Mouse (Mus musculus) CH12.LX (cell line): Measurements from ENCODE around the gene Rab1b. TPM values are rescaled to one million over a fixed set of nuclear protein-coding genes. Genes with fewer than 3 reads are reported as not detected.

ENCODE experiments used
- DNase-seq: peaks from one replicate; pipeline ENCODE4 v3.0.0-alpha.2; 2013; ENCODE audit errors: extremely low read depth
- H3K27ac ChIP-seq: 2 replicates; pipeline ENCODE4 v1.5.1; 2012; ENCODE audit warnings: low read depth, mild to moderate bottlenecking, control low read depth, moderate library complexity; ENCODE audit not compliant: insufficient read depth
- H3K27me3 ChIP-seq: replicated peaks from 2 replicates; pipeline ENCODE3; 2012; ENCODE audit warnings: inconsistent platforms
- H3K36me3 ChIP-seq, 2 experiments: replicated peaks in 1 of 2; 2 replicates each; pipeline versions ENCODE3 to v1.6.1; 2012; ENCODE audit warnings: inconsistent platforms in 1 of 2, low read length in 1 of 2, mild to moderate bottlenecking in 1 of 2, mixed read lengths in 1 of 2, moderate library complexity in 1 of 2; ENCODE audit not compliant: control insufficient read depth in 1 of 2, insufficient read depth in 1 of 2
- H3K4me1 ChIP-seq, 2 experiments: 2 replicates each; pipeline ENCODE4 v1.6.1; 2012; ENCODE audit warnings: inconsistent platforms in 1 of 2, moderate library complexity in 1 of 2; ENCODE audit not compliant: insufficient read depth in 2 of 2, control insufficient read depth in 1 of 2
- H3K4me2 ChIP-seq: 2 replicates; pipeline ENCODE4 v1.6.1; 2012; ENCODE audit warnings: low read depth, mild to moderate bottlenecking, control low read depth; ENCODE audit not compliant: poor library complexity, insufficient read depth, severe bottlenecking
- H3K4me3 ChIP-seq, 3 experiments: fragments of 150-350 bp in 1 of 3; sonication (generic) in 1 of 3; replicated peaks in 1 of 3; 2 replicates each; pipeline versions ENCODE3 to v1.5.1; 2011 to 2012; ENCODE audit warnings: low read depth in 2 of 3, low read length in 2 of 3, mild to moderate bottlenecking in 2 of 3, moderate library complexity in 2 of 3, control low read depth in 1 of 3, improper control_type of control experiment in 1 of 3, inconsistent platforms in 1 of 3, mixed read lengths in 1 of 3; ENCODE audit not compliant: poor library complexity in 1 of 3
- H3K79me2 ChIP-seq: replicated peaks from 2 replicates; pipeline ENCODE4 v1.6.1; 2012; ENCODE audit warnings: mild to moderate bottlenecking, moderate library complexity; ENCODE audit not compliant: control insufficient read depth, poor library complexity, insufficient read depth, severe bottlenecking; ENCODE audit errors: extremely low read depth
- H3K9ac ChIP-seq: 2 replicates; pipeline ENCODE4 v1.6.1; 2012; ENCODE audit warnings: low read depth, mild to moderate bottlenecking, control low read depth, moderate library complexity; ENCODE audit not compliant: insufficient read depth
- H3K9me3 ChIP-seq: replicated peaks from 2 replicates; pipeline ENCODE3; 2012; ENCODE audit warnings: low read length, inconsistent platforms, mixed read lengths
- CHD1 ChIP-seq: IDR thresholded peaks from 2 replicates; pipeline ENCODE4 v1.6.1; 2012; ENCODE audit warnings: low read depth, low read length, improper control_type of control experiment, inconsistent platforms
- CHD2 ChIP-seq: IDR thresholded peaks from 2 replicates; pipeline ENCODE4 v1.6.1; 2011; ENCODE audit warnings: low read length, improper control_type of control experiment
- CTCF ChIP-seq, 2 experiments: IDR thresholded peaks in 1 of 2; conservative IDR thresholded peaks in 1 of 2; 2 replicates each; pipeline ENCODE4 v1.5.1; 2011 to 2012; ENCODE audit warnings: low read depth in 2 of 2, low read length in 2 of 2, improper control_type of control experiment in 1 of 2, inconsistent platforms in 1 of 2, mild to moderate bottlenecking in 1 of 2, moderate library complexity in 1 of 2
- E2F4 ChIP-seq: IDR thresholded peaks from 2 replicates; pipeline ENCODE4 v1.6.1; 2011; ENCODE audit warnings: low read depth, low read length, improper control_type of control experiment; ENCODE audit not compliant: insufficient replicate concordance
- EP300 ChIP-seq: IDR thresholded peaks from 2 replicates; pipeline ENCODE4 v1.6.1; 2011; ENCODE audit warnings: low read length, improper control_type of control experiment
- GABPA ChIP-seq: IDR thresholded peaks from 2 replicates; pipeline ENCODE4 v1.6.1; 2012; ENCODE audit warnings: low read depth, low read length, improper control_type of control experiment, inconsistent platforms; ENCODE audit not compliant: insufficient replicate concordance
- HCFC1 ChIP-seq: IDR thresholded peaks from 2 replicates; pipeline ENCODE4 v1.6.1; 2012; ENCODE audit warnings: low read depth, mild to moderate bottlenecking, inconsistent platforms, low read length, improper control_type of control experiment
- JUN ChIP-seq: IDR thresholded peaks from 2 replicates; pipeline ENCODE4 v1.6.1; 2011; ENCODE audit warnings: low read depth, mild to moderate bottlenecking, low read length, improper control_type of control experiment, moderate library complexity; ENCODE audit not compliant: insufficient read depth
- JUND ChIP-seq: conservative IDR thresholded peaks from 2 replicates; pipeline ENCODE4 v1.6.1; 2011; ENCODE audit warnings: low read depth, low read length, improper control_type of control experiment
- MAX ChIP-seq: IDR thresholded peaks from 2 replicates; pipeline ENCODE4 v1.6.1; 2011; ENCODE audit warnings: low read length, improper control_type of control experiment
- MEF2A ChIP-seq: IDR thresholded peaks from 2 replicates; pipeline ENCODE4 v1.6.1; 2014; ENCODE audit warnings: low read depth, mild to moderate bottlenecking, inconsistent platforms, low read length, improper control_type of control experiment, borderline replicate concordance
- MXI1 ChIP-seq: IDR thresholded peaks from 2 replicates; pipeline ENCODE4 v1.6.1; 2011; ENCODE audit warnings: mild to moderate bottlenecking, low read depth, low read length, improper control_type of control experiment
- MYC ChIP-seq: IDR thresholded peaks from 2 replicates; pipeline ENCODE4 v1.6.1; 2011; ENCODE audit warnings: low read depth, mild to moderate bottlenecking, improper control_type of control experiment, low read length
- NRF1 ChIP-seq: IDR thresholded peaks from 2 replicates; pipeline ENCODE4 v1.6.1; 2014; ENCODE audit warnings: low read depth, mild to moderate bottlenecking, inconsistent platforms, low read length, improper control_type of control experiment, moderate library complexity
- PAX5 ChIP-seq: IDR thresholded peaks from 2 replicates; pipeline ENCODE4 v1.6.1; 2012; ENCODE audit warnings: low read length, inconsistent platforms, mixed read lengths
- POLR2A ChIP-seq: IDR thresholded peaks from 2 replicates; pipeline ENCODE4 v1.6.1; 2011; ENCODE audit warnings: low read depth, mild to moderate bottlenecking, improper control_type of control experiment, low read length
- POLR2AphosphoS2 ChIP-seq: IDR thresholded peaks from 2 replicates; pipeline ENCODE4 v1.6.1; 2011; ENCODE audit warnings: low read depth, low read length, improper control_type of control experiment
- RAD21 ChIP-seq: IDR thresholded peaks from 2 replicates; pipeline ENCODE4 v1.6.1; 2011; ENCODE audit warnings: low read depth, mild to moderate bottlenecking, low read length, improper control_type of control experiment, moderate library complexity
- RCOR1 ChIP-seq: conservative IDR thresholded peaks from 2 replicates; pipeline ENCODE4 v1.6.1; 2012; ENCODE audit warnings: low read depth, mild to moderate bottlenecking, inconsistent platforms, low read length, improper control_type of control experiment
- SIN3A ChIP-seq: IDR thresholded peaks from 2 replicates; pipeline ENCODE4 v1.6.1; 2012; ENCODE audit warnings: low read length, improper control_type of control experiment, inconsistent platforms
- SMC3 ChIP-seq: IDR thresholded peaks from 2 replicates; pipeline ENCODE4 v1.6.1; 2011; ENCODE audit warnings: low read depth, low read length, improper control_type of control experiment
- TBP ChIP-seq: conservative IDR thresholded peaks from 2 replicates; pipeline ENCODE4 v1.6.1; 2011; ENCODE audit warnings: low read depth, low read length, improper control_type of control experiment
- UBTF ChIP-seq: IDR thresholded peaks from 2 replicates; pipeline ENCODE4 v1.6.1; 2012; ENCODE audit warnings: low read depth, mild to moderate bottlenecking, inconsistent platforms, low read length, improper control_type of control experiment, moderate library complexity
- USF1 ChIP-seq: IDR thresholded peaks from 2 replicates; pipeline ENCODE4 v1.6.1; 2014; ENCODE audit warnings: low read depth, mild to moderate bottlenecking, inconsistent platforms, low read length, improper control_type of control experiment
- ZC3H11A ChIP-seq: IDR thresholded peaks from 2 replicates; pipeline ENCODE4 v1.6.1; 2012; ENCODE audit warnings: low read depth, mild to moderate bottlenecking, inconsistent platforms, low read length, improper control_type of control experiment
- ZKSCAN1 ChIP-seq: IDR thresholded peaks from 2 replicates; pipeline ENCODE4 v1.6.1; 2012; ENCODE audit warnings: low read depth, inconsistent platforms, low read length, improper control_type of control experiment, borderline replicate concordance
- ZNF384 ChIP-seq: IDR thresholded peaks from 2 replicates; pipeline ENCODE4 v1.6.1; 2012; ENCODE audit warnings: low read depth, low read length, improper control_type of control experiment, inconsistent platforms
- dilution Hi-C: fragments of 300-500 bp; cut with MboI; formaldehyde crosslinking; loops from 2 replicates; pipeline ENCODE4 v1.14.3; 2020; ENCODE audit warnings: low sequenced_read_pairs; ENCODE audit not compliant: extremely low pct_unique_long_range_greater_than_20kb, extremely low pct_ligation_motif_present
- in situ Hi-C: fragments of 300-500 bp; cut with MboI; formaldehyde crosslinking; loops from 3 replicates; pipeline ENCODE4 v1.14.3; 2019; ENCODE audit warnings: low sequenced_read_pairs, low pct_ligation_motif_present, low pct_unique_long_range_greater_than_20kb, mixed read lengths
- polyA plus RNA-seq: library from polyadenylated mRNA; unstranded; fragments of >175 nt; gene quantifications from 2 replicates; pipeline ENCODE4 v1.2.1, GENCODE M21; 2012; ENCODE audit warnings: low read depth; ENCODE audit not compliant: insufficient read length
- total RNA-seq, 2 experiments: library from RNA; depleted of rRNA; stranded (reverse); fragments of 300-350 nt in 1 of 2; fragments of >200 nt in 1 of 2; gene quantifications; 2 replicates each; pipeline ENCODE4 v1.2.3; 2012 to 2014

Rab1b gene
- total and polyA plus RNA-seq, 3 experiments: 78.4 to 88.3 (median 87.1) TPM

GRCm38 (mm10) chr19:5062446-5062845, 44.4 kb downstream of the Rab1b start:
- H3K4me1 ChIP-seq: peaks cover 5 to 11% of the 10 kb centered on the region in 2 experiments; a peak in 3 of 4 replicates
- no peaks in the 10 kb centered on the region for H3K79me2 ChIP-seq
- H3K9me3 ChIP-seq: no peaks in the 10 kb centered on the region
- peaks cover 0 to 3% of the 10 kb centered on the region in 2 experiments for H3K36me3 ChIP-seq
- no peak overlapping the region for H3K4me2 ChIP-seq
- peaks cover 53% of the 10 kb centered on the region for H3K27me3 ChIP-seq
- in situ Hi-C loops: no loop called here
- no peak for DNase-seq
- no peak for TF ChIP-seq RAD21
- no peak for TF ChIP-seq POLR2A
- TF ChIP-seq NRF1: no peak
- no peak for TF ChIP-seq TBP
- TF ChIP-seq MYC: no peak
- TF ChIP-seq HCFC1: no peak
- TF ChIP-seq JUN: no peak
- TF ChIP-seq E2F4: no peak
- TF ChIP-seq ZNF384: no peak
- TF ChIP-seq ZC3H11A: no peak
- no peak for TF ChIP-seq ZKSCAN1
- TF ChIP-seq CHD2: no peak
- no peak for TF ChIP-seq MAX
- TF ChIP-seq RCOR1: no peak
- no peak for TF ChIP-seq JUND
- TF ChIP-seq USF1: no peak
- TF ChIP-seq MXI1: no peak
- H3K4me3 ChIP-seq: no peak overlapping the region
- H3K9ac ChIP-seq: no peak overlapping the region
- dilution Hi-C loops: no loop called here
- H3K27ac ChIP-seq: no peak overlapping the region

DNA sequence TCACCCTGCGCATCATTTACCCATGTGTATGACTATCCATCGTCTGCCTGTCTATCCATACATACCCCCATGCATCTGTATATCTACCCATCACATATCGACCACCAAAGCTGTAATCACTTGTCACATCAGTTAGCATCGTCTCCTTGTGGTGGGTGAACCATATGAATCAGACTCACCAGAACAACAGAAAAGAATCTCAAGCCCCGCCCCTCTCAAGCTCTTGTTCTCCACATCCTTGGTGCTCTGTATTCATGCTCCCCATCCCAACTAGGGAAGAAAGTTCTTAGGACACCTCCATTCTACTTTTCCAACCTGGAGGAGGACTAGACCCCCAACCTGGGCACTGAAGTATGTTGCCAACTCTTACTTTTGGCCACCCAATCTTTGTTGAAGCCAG, 44.8 kb downstream of the Rab1b start:
- peaks cover 49% of the 10 kb centered on the region for H3K27me3 ChIP-seq
- H3K4me2 ChIP-seq: no peak overlapping the region
- no peaks in the 10 kb centered on the region for H3K79me2 ChIP-seq
- peaks cover 0 to 3% of the 10 kb centered on the region in 2 experiments for H3K36me3 ChIP-seq
- H3K27ac ChIP-seq: no peak overlapping the region
- no peak overlapping the region for H3K9ac ChIP-seq
- no peak for DNase-seq
- TF ChIP-seq ZKSCAN1 (no peak), RAD21 (no peak), SMC3 (no peak), UBTF (no peak), JUN (no peak), CTCF (conservative IDR thresholded peaks at IDR 0.05 in 1 of 2, IDR thresholded peaks at IDR 0.05 in 1 of 2; ENCODE audit: low read depth in 2 of 2, low read length in 2 of 2) (no peak), MAX (no peak), PAX5 (no peak), MEF2A (no peak), GABPA (no peak), ZC3H11A (no peak), TBP (no peak), HCFC1 (no peak), CHD1 (no peak), EP300 (no peak), NRF1 (no peak), SIN3A (no peak), POLR2AphosphoS2 (no peak), E2F4 (no peak)
- peaks cover 5 to 11% of the 10 kb centered on the region in 2 experiments; a peak in 3 of 4 replicates for H3K4me1 ChIP-seq
- dilution Hi-C loops (no loop called here), in situ Hi-C loops (no loop called here)
- no peak overlapping the region for H3K4me3 ChIP-seq
- H3K9me3 ChIP-seq: no peaks in the 10 kb centered on the region
